Mouse (Mus musculus): ENCODE data around the gene Adam8.
A peak's percentile ranks its signal among the peaks of the same experiment; 100 is the strongest.

Gene Adam8

GRCm38 (mm10) chr7:139946032-139946431, 46.3 kb downstream of the Adam8 start:
- DNase-seq (ENCODE audit: low read depth, low spot score), result no peak

DNA sequence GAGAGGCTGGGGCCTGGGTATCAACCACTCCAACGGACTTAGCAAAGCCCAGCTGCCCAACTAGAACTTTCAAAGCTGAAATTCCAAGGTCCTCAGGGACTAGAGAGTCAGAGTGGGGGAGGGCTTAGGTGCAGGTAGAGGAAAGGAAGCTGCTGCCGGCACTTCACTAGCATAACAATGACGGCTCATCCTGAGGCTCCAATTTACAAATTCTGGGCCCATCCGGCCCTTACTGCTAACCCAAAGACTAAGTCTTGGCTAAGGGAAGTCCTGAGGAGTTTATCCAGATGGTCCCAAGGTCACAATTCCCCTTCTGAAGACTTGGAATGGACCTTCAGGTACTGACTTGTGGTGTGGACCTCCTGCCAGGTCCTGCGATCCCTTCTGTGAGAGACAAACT, 46.8 kb downstream of the Adam8 start:
- DNase-seq (ENCODE audit: low read depth, low spot score), result no peak

DNA sequence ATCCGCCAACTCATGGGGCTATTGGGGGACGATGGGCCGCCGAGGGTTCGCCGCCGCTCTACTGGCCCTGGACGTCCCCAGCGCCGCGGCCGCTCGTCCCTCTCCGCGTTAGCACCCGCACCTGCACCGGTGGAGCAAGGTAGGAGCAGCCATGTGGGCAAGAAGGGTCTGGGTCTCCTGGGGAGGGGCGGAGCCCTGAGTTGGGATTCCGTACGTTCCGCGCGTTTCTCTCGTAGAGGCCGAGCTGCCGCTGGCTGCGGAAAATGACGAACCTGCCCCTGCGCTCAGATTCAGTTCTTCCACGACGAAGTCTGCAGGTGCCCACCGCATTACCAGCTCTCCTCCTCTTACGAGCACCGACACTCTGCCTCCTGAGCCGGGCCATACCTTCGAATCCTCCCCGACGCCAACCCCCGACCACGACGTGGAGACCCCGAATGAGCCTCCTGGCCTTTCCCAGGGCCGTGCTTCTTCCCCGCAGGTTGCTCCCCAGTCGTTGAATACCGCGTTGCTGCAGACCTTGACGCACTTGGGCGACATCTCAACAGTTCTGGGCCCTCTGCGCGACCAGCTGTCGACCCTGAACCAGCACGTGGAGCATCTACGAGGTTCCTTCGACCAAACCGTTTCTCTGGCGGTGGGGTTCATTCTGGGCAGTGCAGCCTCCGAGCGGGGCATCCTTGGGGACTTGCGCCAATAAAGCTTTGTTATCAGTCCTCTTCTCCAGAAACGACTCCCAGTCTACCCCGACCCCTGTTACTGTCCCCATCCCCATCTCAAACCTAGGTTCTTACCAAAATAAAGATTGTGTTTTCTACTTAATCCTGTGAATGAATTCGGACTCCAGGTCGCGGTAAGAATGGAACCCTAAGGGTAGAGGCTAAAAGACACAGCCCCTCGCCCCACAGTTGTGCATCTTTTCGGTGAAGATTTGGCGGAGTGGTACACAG, 47.8 kb downstream of the Adam8 start:
- DNase-seq (ENCODE audit: low read depth, low spot score), result no peak

- no peak for DNase-seq (ENCODE audit: low read depth, low spot score)
Measured at GRCm38 (mm10) chr7:139943674-139944281, 48.6 kb downstream of the Adam8 start, which contains the start of gene Utf1. TSS of gene Utf1 (plus strand) at chr7:139943789.

DNA sequence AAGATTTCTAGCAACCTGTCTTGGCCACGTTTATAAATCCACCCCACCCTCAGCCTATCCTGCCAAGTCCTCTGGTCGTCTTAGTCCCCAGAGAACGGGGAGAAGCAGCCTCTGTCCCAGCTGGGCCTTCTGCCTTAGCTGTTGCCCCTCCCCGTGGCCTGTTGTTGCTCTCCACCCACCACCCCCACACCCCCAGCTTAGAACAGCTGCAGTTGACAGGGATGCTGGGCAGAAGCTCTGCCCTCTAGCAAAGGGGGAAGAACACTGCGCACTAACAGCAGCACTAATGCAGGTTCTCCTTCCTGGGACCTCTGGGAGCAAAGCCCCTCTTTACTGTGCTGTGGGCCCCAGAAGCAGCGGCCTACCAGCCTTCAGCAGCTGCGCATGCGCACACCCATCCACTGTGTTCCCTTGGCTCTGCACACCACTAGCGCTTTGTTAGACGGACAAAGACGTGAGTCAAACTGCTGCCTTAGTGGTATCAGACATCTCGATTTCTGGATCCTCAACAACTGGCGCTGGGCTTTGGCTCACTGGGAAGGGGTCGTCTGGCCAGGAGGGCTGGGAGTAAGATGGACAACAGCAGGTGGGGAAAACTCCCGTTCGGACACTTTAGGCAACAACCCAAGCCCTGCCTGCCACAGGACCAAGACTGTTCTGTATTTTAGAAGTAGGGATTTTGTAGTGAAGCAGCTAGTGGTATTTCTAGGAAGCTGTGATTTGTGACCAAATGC, 51.7 kb downstream of the Adam8 start:
- peak; percentile 13 for DNase-seq (ENCODE audit: low read depth, low spot score)

DNA sequence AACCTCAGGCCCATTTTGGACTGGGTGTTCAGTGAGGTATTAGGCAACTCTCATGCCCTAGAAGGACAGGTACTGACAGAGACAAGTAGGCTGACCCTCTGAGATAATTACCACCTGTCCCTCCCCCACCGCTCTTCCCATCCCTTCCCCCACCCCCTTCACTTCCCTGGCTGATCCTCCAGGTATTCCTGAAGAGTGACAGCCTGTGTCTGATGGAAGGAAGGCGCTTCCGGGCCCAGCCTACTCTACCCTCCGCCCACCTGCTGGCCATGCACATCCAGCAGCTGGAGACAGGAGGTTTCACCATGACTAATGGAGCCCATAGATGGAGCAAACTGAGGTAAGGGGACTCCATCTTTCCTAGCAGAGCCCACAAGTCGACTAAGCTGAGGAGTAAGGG, 54.6 kb downstream of the Adam8 start:
- no peak for DNase-seq (ENCODE audit: low read depth, low spot score)

GRCm38 (mm10) chr7:139937138-139937537, 55.2 kb downstream of the Adam8 start:
- no peak for DNase-seq (ENCODE audit: low read depth, low spot score)

GRCm38 (mm10) chr7:139936705-139937104, 55.7 kb downstream of the Adam8 start:
- DNase-seq (ENCODE audit: low read depth, low spot score), result peak; percentile 46

- peak; percentile 68 for DNase-seq (ENCODE audit: low read depth, low spot score)
Measured at GRCm38 (mm10) chr7:139930732-139931131, 61.6 kb downstream of the Adam8 start.
